Mouse (Mus musculus) kidney, embryonic 14.5 days (tissue): ENCODE measurements around the gene Sprn. TPM values are rescaled to one million over a fixed set of nuclear protein-coding genes. Genes with fewer than 3 reads are reported as not detected.

Experiments used
- ATAC-seq: fragments of 200-750 bp; cut with Nextera tagmentation; 2 replicates; pipeline ENCODE4 v1.8.0; 2017; ENCODE audit warnings: moderate number of reproducible peaks, mild to moderate bottlenecking, moderate TSS enrichment, moderate library complexity; ENCODE audit not compliant: low FRiP score, low TSS enrichment
- H3K27ac ChIP-seq: fragments of 300-500 bp; sonication (generic); 2 replicates; pipeline ENCODE4 v1.5.1; 2014; ENCODE audit warnings: low read depth, mild to moderate bottlenecking, low read length, moderate library complexity, mixed read lengths
- H3K27me3 ChIP-seq: fragments of 300-500 bp; sonication (generic); 2 replicates; pipeline ENCODE4 v1.6.1; 2014; ENCODE audit warnings: mild to moderate bottlenecking, low read length; ENCODE audit not compliant: control insufficient read depth, insufficient read depth
- H3K36me3 ChIP-seq: fragments of 300-500 bp; sonication (generic); 2 replicates; pipeline ENCODE4 v1.6.1; 2014; ENCODE audit warnings: low read length, mixed read lengths; ENCODE audit not compliant: control insufficient read depth, insufficient read depth
- H3K4me1 ChIP-seq: fragments of 300-500 bp; sonication (generic); 2 replicates; pipeline ENCODE4 v1.6.1; 2014; ENCODE audit warnings: low read length, mixed read lengths; ENCODE audit not compliant: control insufficient read depth, insufficient read depth
- H3K4me2 ChIP-seq: fragments of 300-500 bp; sonication (generic); replicated peaks from 2 replicates; pipeline ENCODE4 v1.6.1; 2014; ENCODE audit warnings: low read depth, mild to moderate bottlenecking, low read length
- H3K4me3 ChIP-seq: fragments of 300-500 bp; sonication (generic); 2 replicates; pipeline ENCODE4 v1.5.1; 2014; ENCODE audit warnings: mild to moderate bottlenecking, low read length
- H3K9ac ChIP-seq: fragments of 300-500 bp; sonication (generic); 2 replicates; pipeline ENCODE4 v1.6.1; 2014; ENCODE audit warnings: low read depth, mild to moderate bottlenecking, low read length, moderate library complexity
- H3K9me3 ChIP-seq: fragments of 300-500 bp; sonication (generic); 2 replicates; pipeline ENCODE4 v1.6.1; 2016; ENCODE audit warnings: low read length; ENCODE audit not compliant: control insufficient read depth
- WGBS: fragments of 180-500 bp; shearing (Covaris S2); extraction: QIAGEN DNeasy Blood & Tissue Kit; methylation state at CpG from one replicate; pipeline ENCODE4 v1.1.7; 2014; 5-methylcytosine and 5-hydroxymethylcytosine counted together
- polyA plus RNA-seq: library from polyadenylated mRNA; unstranded; fragments of >200 nt; fragmentation: Nextera tagmentation; extraction: Ambion mirVana; gene quantifications from 2 replicates; pipeline ENCODE4 v1.2.1, GENCODE M21; 2014

Sprn gene
- polyA plus RNA-seq, 1 experiment from 2014 or later: 0.14 TPM

DNA sequence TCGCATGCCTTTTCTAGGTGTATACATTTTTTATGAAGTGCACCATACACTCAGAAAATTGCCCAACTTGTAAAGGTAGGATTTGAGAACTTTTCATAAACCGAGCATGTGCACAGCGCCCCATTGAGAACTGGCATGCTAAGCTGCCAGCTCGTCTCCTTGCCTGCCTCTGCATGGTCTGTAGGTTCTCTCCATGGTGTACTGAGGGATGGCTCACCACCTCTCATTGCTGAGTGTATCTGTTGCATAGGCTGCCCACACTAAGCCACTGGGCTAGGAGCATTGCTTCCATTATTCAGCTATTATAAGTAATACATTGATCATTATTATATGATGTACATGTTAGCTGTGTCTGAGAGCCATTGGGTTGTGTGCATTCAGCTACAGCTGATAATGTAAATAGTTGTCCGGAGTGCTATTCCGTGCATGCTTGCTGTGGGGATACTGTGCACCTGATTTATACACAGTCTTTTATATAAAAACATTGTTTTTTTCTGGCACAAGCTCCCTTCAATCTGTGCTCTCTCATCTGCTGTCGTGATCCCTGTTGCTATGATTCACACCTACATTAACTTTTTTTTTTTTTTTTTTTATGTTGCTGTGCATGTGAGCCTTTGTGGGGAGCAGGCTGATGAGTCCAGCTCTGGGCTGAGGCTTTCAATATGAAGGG, 33.2 kb upstream of the Sprn start:
- Histone ChIP-seq H3K27ac (no peak overlapping the region), H3K4me2 (no peak overlapping the region), H3K27me3 (no peaks in the 10 kb centered on the region), H3K4me1 (no peaks in the 10 kb centered on the region), H3K9ac (no peak overlapping the region), H3K9me3 (no peaks in the 10 kb centered on the region), H3K4me3 (no peak overlapping the region), H3K36me3 (no peaks in the 10 kb centered on the region)
- no peak for ATAC-seq
- WGBS: 83% methylated on average over 7 of the region's 7 CpGs

DNA sequence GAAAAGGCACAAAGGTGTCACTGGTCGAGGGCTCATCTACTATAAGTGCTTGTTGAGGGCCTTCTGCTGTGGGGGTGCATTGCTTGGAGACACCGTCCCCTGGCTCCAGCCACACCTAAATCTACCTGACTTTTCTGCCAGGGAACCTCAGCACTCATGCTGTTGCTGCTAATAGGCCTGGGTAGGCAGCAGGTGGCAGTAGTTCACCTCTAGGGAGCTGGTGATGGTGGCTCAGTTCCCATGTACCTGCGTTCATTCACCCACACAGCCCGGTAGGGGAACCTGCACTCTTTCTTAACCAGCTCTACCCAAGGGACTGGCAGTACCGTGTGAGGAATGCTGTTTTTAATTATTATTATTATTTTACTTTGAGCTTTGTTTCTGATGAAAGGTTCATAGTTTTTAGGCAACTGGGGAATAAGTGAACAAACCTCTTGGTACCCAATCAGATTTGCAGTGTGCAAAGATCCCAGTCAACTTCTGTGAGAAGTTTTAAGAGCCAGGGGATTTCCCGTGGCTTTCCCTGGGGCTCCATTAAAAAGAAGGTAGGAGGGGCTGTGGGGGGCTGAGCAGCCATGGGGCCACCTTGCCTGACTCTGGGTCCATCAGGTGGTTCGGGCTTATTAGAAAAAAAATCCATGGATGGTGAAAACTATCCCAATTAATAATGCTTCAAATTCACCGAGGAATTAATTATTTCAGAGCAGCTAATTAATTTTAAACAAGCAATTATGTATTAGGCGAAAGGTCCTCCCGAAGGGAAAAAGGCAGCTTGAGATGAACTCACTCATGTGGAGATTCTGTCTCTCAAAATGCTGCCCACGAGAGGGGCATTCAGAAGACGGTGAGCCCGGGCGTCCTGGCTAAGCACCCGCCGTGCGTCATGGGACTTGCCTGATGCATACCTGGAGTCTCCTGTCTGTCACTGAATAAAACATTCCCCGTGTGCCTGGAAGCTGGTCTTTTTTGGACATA, 32.3 kb upstream of the Sprn start:
- no peak overlapping the region for H3K4me2 ChIP-seq
- ATAC-seq: no peak
- H3K4me3 ChIP-seq: no peak overlapping the region
- H3K9me3 ChIP-seq: no peaks in the 10 kb centered on the region
- no peaks in the 10 kb centered on the region for H3K27me3 ChIP-seq
- no peaks in the 10 kb centered on the region for H3K4me1 ChIP-seq
- no peaks in the 10 kb centered on the region for H3K36me3 ChIP-seq
- no peak overlapping the region for H3K9ac ChIP-seq
- WGBS: 68% methylated on average over 18 of the region's 18 CpGs
- no peak overlapping the region for H3K27ac ChIP-seq

DNA sequence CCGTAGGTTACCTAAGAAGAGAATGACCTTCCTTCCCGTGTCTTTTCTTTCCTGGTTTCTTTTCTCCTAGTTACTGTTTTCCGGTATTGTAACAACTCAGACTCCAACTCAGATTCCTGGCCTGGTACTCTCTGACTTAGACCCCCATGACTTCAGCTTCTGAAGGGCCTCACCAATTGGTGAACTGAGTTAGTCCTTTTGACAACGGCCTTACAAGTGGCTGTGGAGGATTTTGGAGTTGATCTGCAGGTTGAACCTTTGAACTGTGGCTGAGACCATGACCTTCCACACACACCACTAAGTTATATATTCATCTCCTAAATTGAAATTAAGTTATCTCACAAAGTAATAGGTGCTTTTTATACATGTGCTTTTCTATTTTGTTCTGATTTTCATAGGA, 29.5 kb upstream of the Sprn start:
- Histone ChIP-seq H3K4me1 (no peaks in the 10 kb centered on the region), H3K9ac (no peak overlapping the region), H3K9me3 (no peaks in the 10 kb centered on the region), H3K4me3 (no peak overlapping the region), H3K27ac (no peak overlapping the region), H3K4me2 (no peak overlapping the region), H3K36me3 (no peaks in the 10 kb centered on the region), H3K27me3 (no peaks in the 10 kb centered on the region)
- 82% methylated on average over 4 of the region's 4 CpGs for WGBS
- no peak for ATAC-seq

DNA sequence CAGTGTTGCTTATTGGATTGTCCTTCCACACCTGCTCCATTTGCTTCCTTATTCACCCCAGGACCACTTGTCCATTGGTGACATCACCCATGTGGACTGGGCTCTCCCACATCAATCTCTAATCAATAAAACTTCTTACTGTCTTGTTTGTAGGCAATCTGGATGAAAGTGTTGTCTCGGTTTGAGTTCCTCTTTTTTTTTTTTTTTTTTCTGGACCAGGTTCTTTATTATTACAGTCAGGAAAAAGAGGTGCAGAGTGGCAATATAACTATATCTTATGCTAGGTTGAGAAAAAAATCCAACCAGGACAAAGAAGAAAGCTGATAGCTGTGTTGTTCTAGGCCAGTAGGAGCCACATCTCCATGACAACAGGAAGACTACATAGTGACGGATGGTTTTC, 26.0 kb upstream of the Sprn start:
- WGBS: 65% methylated on average over 2 of the region's 2 CpGs
- H3K27ac ChIP-seq: no peak overlapping the region
- H3K4me3 ChIP-seq: no peak overlapping the region

GRCm38 (mm10) chr7:140179176-140179575, 24.5 kb upstream of the Sprn start:
- no peak overlapping the region for H3K4me2 ChIP-seq
- no peaks in the 10 kb centered on the region for H3K27me3 ChIP-seq
- ATAC-seq: no peak
- no peak overlapping the region for H3K27ac ChIP-seq
- no peak overlapping the region for H3K4me3 ChIP-seq
- H3K9me3 ChIP-seq: no peaks in the 10 kb centered on the region
- no peak overlapping the region for H3K9ac ChIP-seq
- WGBS: 85% methylated on average over 2 of the region's 2 CpGs
- H3K4me1 ChIP-seq: no peaks in the 10 kb centered on the region
- no peaks in the 10 kb centered on the region for H3K36me3 ChIP-seq

More for the DNA sequence above, 26.0 kb upstream of the Sprn start:
- no peak overlapping the region for H3K9ac ChIP-seq
- no peak overlapping the region for H3K4me2 ChIP-seq
- H3K4me1 ChIP-seq: no peaks in the 10 kb centered on the region
- no peaks in the 10 kb centered on the region for H3K27me3 ChIP-seq
- no peak for ATAC-seq
- no peaks in the 10 kb centered on the region for H3K36me3 ChIP-seq
- no peaks in the 10 kb centered on the region for H3K9me3 ChIP-seq

- WGBS: 71% methylated on average over 1 of the region's 1 CpGs
- H3K9me3 ChIP-seq: no peaks in the 10 kb centered on the region
- no peak within 1 kb of the TSS for H3K27ac ChIP-seq
- ATAC-seq: no peak
- no peak within 1 kb of the TSS for H3K4me3 ChIP-seq
- no peak within 1 kb of the TSS for H3K4me2 ChIP-seq
- no peaks in the 10 kb centered on the region for H3K27me3 ChIP-seq
- no peaks in the 10 kb centered on the region for H3K4me1 ChIP-seq
- H3K36me3 ChIP-seq: no peaks in the 10 kb centered on the region
- no peak within 1 kb of the TSS for H3K9ac ChIP-seq
Measured at GRCm38 (mm10) chr7:140172936-140173335, 18.3 kb upstream of the Sprn start, which contains the start of gene Olfr523. Gene Olfr523, plus strand, starts transcription at chr7:140173217.

DNA sequence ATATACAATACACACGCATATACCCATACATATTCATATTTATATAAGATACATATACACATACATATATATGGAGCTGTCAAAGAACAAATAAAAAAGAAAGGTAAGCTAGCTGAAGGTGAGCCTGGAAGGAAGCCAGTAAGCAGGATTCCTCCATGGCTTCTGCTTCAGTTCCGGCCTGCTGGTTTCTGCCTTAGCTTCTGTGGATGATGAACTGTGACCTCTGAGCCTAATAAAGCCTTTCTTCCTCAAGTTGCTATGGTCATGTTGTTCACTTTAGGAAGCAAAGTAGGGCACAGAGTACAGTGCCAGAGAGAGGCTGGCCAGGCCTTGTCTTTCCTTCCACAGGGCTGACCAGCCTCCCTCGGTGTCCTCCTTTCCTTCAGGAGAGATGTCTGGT, 16.2 kb upstream of the Sprn start:
- Histone ChIP-seq H3K4me2 (no peak overlapping the region), H3K9ac (no peak overlapping the region), H3K27me3 (no peaks in the 10 kb centered on the region), H3K27ac (no peak overlapping the region), H3K36me3 (no peaks in the 10 kb centered on the region), H3K9me3 (no peaks in the 10 kb centered on the region), H3K4me1 (no peaks in the 10 kb centered on the region), H3K4me3 (no peak overlapping the region)
- no peak for ATAC-seq
- WGBS: 92% methylated on average over 3 of the region's 3 CpGs

DNA sequence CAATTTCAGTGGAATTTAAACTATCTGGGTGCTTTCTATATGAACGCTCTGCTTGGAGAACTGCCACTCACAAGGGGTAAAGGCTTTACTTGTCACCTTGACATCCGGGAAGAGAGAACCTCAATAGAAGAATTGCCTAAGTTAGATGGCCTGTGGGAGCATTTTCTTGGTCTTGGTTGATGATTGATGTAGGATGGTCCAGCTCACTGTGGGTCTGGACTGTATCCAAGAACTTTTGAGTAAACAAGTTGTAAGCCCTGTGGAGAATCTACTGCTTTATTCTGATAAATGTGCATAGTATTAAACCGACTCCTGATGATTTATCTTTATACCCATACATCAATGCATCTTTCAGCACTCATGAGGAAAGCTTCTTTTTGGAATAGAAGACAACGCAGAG, 14.7 kb upstream of the Sprn start:
- no peaks in the 10 kb centered on the region for H3K4me1 ChIP-seq
- H3K9me3 ChIP-seq: no peaks in the 10 kb centered on the region
- WGBS: 77% methylated on average over 4 of the region's 4 CpGs
- no peak overlapping the region for H3K27ac ChIP-seq
- H3K36me3 ChIP-seq: no peaks in the 10 kb centered on the region
- H3K9ac ChIP-seq: no peak overlapping the region
- H3K27me3 ChIP-seq: no peaks in the 10 kb centered on the region
- no peak overlapping the region for H3K4me2 ChIP-seq
- ATAC-seq: no peak
- no peak overlapping the region for H3K4me3 ChIP-seq

- Histone ChIP-seq H3K4me1 (no peaks in the 10 kb centered on the region), H3K27ac (no peak overlapping the region), H3K9ac (no peak overlapping the region), H3K9me3 (no peaks in the 10 kb centered on the region), H3K4me3 (no peak overlapping the region), H3K36me3 (no peaks in the 10 kb centered on the region), H3K4me2 (no peak overlapping the region), H3K27me3 (no peaks in the 10 kb centered on the region)
- WGBS: 84% methylated on average over 1 of the region's 1 CpGs
- ATAC-seq: no peak
Measured at GRCm38 (mm10) chr7:140167950-140168349, 13.3 kb upstream of the Sprn start.
